In the genomic region with DNA sequence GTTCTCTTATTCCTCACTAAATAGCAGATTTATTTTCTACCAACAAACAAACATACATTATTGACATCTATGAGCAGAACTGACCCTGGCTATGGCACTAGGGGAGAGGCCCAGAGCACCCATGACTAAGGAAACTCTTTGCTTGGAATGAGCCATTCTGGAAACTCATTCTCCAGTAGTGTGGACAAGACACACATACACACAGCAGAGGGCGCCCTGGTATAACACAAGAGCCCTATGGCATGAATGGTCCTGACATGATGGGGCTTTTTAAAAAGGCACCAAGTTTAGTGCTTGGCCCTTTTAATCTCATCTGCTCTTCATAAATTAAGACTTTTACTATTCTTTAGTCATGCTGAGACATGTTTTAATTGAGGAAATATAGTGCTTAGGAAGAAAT, we compare ENCODE assay signal across 9 mouse cellular contexts. TPM values are rescaled to one million over a fixed set of nuclear protein-coding genes. Genes with fewer than 3 reads are reported as not detected.
DNase-seq lines count a peak whose midpoint lies in the region; ATAC-seq and TF ChIP-seq lines count a peak whose summit lies in the region.
"Had no signal": no experiment of that assay in that cellular context is flagged by ENCODE, and none has a peak within 500 bp of the region (broad histone marks: within the 10 kb centered on the region; RNA-seq: fewer than 3 reads in every experiment).

No protein-coding gene starts in this region.

- no peak overlapping the region for H3K4me3 ChIP-seq in heart, postnatal 0 days (ENCODE audit: low read depth, low read length)
- H3K4me3 ChIP-seq in forebrain, embryonic 13.5 days = no peak overlapping the region
- no peak overlapping the region for H3K4me3 ChIP-seq in left cerebral cortex, adult 2 months
- H3K4me3 ChIP-seq: heart, embryonic 13.5 days had no signal

- H3K36me3 ChIP-seq in heart, postnatal 0 days (replicated peaks; ENCODE audit: control insufficient read depth, insufficient read depth, low read length) = no peaks in the 10 kb centered on the region
- no peaks in the 10 kb centered on the region for H3K36me3 ChIP-seq in forebrain, embryonic 13.5 days (ENCODE audit: poor library complexity, severe bottlenecking)
- H3K36me3 ChIP-seq: heart, embryonic 13.5 days had no signal

- H3K4me2 ChIP-seq in heart, postnatal 0 days (ENCODE audit: low read depth, low read length) = no peak overlapping the region
- no peak overlapping the region for H3K4me2 ChIP-seq in forebrain, embryonic 13.5 days
- H3K4me2 ChIP-seq: heart, embryonic 13.5 days had no signal

- no peak overlapping the region for H3K9ac ChIP-seq in heart, postnatal 0 days (replicated peaks; ENCODE audit: low read depth, low read length)
- H3K9ac ChIP-seq in forebrain, embryonic 13.5 days = no peak overlapping the region
- H3K9ac ChIP-seq: heart, embryonic 13.5 days had no signal

- no peaks in the 10 kb centered on the region for H3K9me3 ChIP-seq in heart, postnatal 0 days (replicated peaks; ENCODE audit: control insufficient read depth, low read length)
- no peaks in the 10 kb centered on the region for H3K9me3 ChIP-seq in forebrain, embryonic 13.5 days (replicated peaks)
- H3K9me3 ChIP-seq: heart, embryonic 13.5 days had no signal

- TF ChIP-seq EP300 in heart, postnatal 0 days (IDR thresholded peaks at IDR 0.05; ENCODE audit: low read depth) = no peak

- ATAC-seq in heart, postnatal 0 days (ENCODE audit: insufficient read depth, low read depth) = no peak
- peak; percentile 70; the same call in 1 of the 2 replicates for ATAC-seq in forebrain, embryonic 13.5 days

- H3K27ac ChIP-seq in heart, postnatal 0 days (ENCODE audit: low read depth) = no peak overlapping the region
- no peak overlapping the region for H3K27ac ChIP-seq in forebrain, embryonic 13.5 days
- H3K27ac ChIP-seq in left cerebral cortex, adult 2 months = no peak overlapping the region
- H3K27ac ChIP-seq: heart, embryonic 13.5 days had no signal

- WGBS in heart, postnatal 0 days = 0% methylated on average over 1 of the region's 1 CpGs
- WGBS in forebrain, embryonic 13.5 days = 0% methylated on average over 1 of the region's 1 CpGs

- intact Hi-C loops in left cerebral cortex, adult 2 months (cut with DNase I) = loop anchor here (1.0 kb wide), 2 partner anchors 97 to 222 kb away; no protein-coding TSS in a partner anchor

- peak; percentile 63 for TF ChIP-seq CTCF in heart, postnatal 0 days (IDR thresholded peaks at IDR 0.05; ENCODE audit: low read depth)
- TF ChIP-seq CTCF in left cerebral cortex, adult 2 months (IDR thresholded peaks at IDR 0.05) = peak; percentile 75

- H3K27me3 ChIP-seq in heart, postnatal 0 days (ENCODE audit: control insufficient read depth, insufficient read depth, low read length) = no peaks in the 10 kb centered on the region
- no peaks in the 10 kb centered on the region for H3K27me3 ChIP-seq in forebrain, embryonic 13.5 days
- H3K27me3 ChIP-seq: heart, embryonic 13.5 days had no signal

- no peak for DNase-seq in heart, postnatal 0 days (ENCODE audit: low spot score)
- no peak for DNase-seq in heart, adult 8-10 months (ENCODE audit: low spot score)
- peak; percentile 39 for DNase-seq in 3T3-L1 (ENCODE audit: low read depth, low spot score)
- peak; percentile 63 for DNase-seq in adrenal gland, postnatal 10 days
- DNase-seq in left cerebral cortex, adult 2 months (ENCODE audit: extremely low spot score in 1 of 2, low spot score in 2 of 2) = peak; percentile 60 to 64
- DNase-seq in retina, postnatal 1 day = peak; percentile 61
- DNase-seq in MN1 (ENCODE audit: low spot score) = no peak

- H3K4me1 ChIP-seq in heart, postnatal 0 days (ENCODE audit: control insufficient read depth, insufficient read depth) = no peaks in the 10 kb centered on the region
- H3K4me1 ChIP-seq in forebrain, embryonic 13.5 days = no peaks in the 10 kb centered on the region
- H3K4me1 ChIP-seq: heart, embryonic 13.5 days had no signal

RNA-seq across cellular contexts. Expression of a gene that starts 40.1 kb away (rescaled TPM):
- total RNA-seq in heart, postnatal 0 days (2014; rRNA removed; ENCODE audit: low replicate concordance) = 80.1 and 118 TPM in 2 replicates
- 339 and 434 TPM in 2 replicates for polyA plus RNA-seq in heart, postnatal 0 days (2015; fragmentation: Nextera tagmentation; extraction: Ambion mirVana)
- total RNA-seq in heart, adult 8-10 months (2022) = 100 to 1,000 TPM in 2 of 4 experiments, 10 to 100 TPM in 2; 73.3 to 116 (median 93.1) TPM
- total RNA-seq in adrenal gland, postnatal 10 days (2021) = 10 to 100 TPM in 1 of 2 experiments, 1 to 10 TPM in 1; 2.6 to 51.5 TPM
- polyA plus RNA-seq in forebrain, embryonic 13.5 days (2015; fragmentation: Nextera tagmentation; extraction: Ambion mirVana) = 0.44 and 0.94 TPM in 2 replicates
- total RNA-seq in left cerebral cortex, adult 2 months (2021) = not detected

Comparison
In these comparisons a context has a peak if more than half of its experiments do, and no peak if none do; other contexts are left out.
1. DNase-seq: peak in 3T3-L1 (single experiment), adrenal gland, postnatal 10 days (single experiment), left cerebral cortex, adult 2 months (2 of 2) and retina, postnatal 1 day (single experiment); none in heart, postnatal 0 days (single experiment), heart, adult 8-10 months (single experiment) and MN1 (single experiment).